9 mouse cellular contexts compared by ENCODE assay signal in the genomic region with DNA sequence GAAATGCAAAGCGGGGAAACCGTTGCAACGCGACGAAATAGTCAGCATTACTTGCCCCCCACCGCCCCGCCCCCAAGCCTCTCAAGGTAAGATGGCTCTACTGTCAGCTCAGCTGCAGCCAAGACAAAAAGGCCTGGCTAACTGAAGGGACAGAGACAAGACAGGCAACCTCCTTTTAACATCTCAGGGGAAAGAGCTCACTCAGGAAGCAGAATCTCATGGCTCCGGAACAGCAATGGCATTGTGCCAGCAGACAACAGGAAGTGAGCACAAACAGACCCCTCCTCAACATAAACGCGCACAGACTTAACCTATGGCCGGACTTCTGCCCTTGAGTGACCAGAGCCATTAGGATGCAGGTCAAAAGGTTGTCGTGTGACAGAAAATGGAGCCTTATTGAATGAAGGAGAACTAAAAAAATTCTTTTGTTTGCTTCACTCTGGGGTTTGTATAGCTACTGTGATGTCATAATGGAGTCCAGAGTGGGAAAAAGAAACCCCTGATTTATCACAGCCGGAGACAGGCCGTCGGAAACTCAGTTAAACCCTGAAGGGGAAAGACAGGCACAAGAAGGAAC.
A peak's percentile ranks its signal among the peaks of the same experiment; 100 is the strongest.
DNase-seq lines count a peak whose midpoint lies in the region; ATAC-seq lines count a peak whose summit lies in the region.
"Had no signal": no experiment of that assay in that cellular context is flagged by ENCODE, and none has a peak within 500 bp of the region (broad histone marks: within the 10 kb centered on the region; RNA-seq: fewer than 3 reads in every experiment).

No protein-coding gene starts in this region.

- no peaks in the 10 kb centered on the region for H3K9me3 ChIP-seq in lung, embryonic 16.5 days (ENCODE audit: control insufficient read depth, low read length)
- no peaks in the 10 kb centered on the region for H3K9me3 ChIP-seq in forebrain, embryonic 13.5 days (replicated peaks)
- H3K9me3 ChIP-seq in midbrain, embryonic 15.5 days: no peaks in the 10 kb centered on the region

- peak; percentile 40 for ATAC-seq in lung, embryonic 16.5 days (ENCODE audit: low read depth)
- ATAC-seq in forebrain, embryonic 13.5 days: 0 out of 2 replicates have a peak, but pooled peaks have one; percentile 13
- ATAC-seq in midbrain, embryonic 15.5 days (replicated peaks): peak; percentile 52; the same call in 1 of the 2 replicates

- 22% methylated on average over 15 of the region's 15 CpGs for WGBS in lung, embryonic 16.5 days
- 17% methylated on average over 15 of the region's 15 CpGs for WGBS in forebrain, embryonic 13.5 days
- WGBS in midbrain, embryonic 15.5 days: 16% methylated on average over 15 of the region's 15 CpGs

- H3K4me3 ChIP-seq in lung, embryonic 16.5 days (ENCODE audit: low read length): peak overlapping the region; percentile 6; the same call in 1 of the 2 replicates
- peak overlapping the region; percentile 25 for H3K4me3 ChIP-seq in forebrain, embryonic 13.5 days
- peak overlapping the region; percentile 23 for H3K4me3 ChIP-seq in midbrain, embryonic 15.5 days
- H3K4me3 ChIP-seq: megakaryocyte, embryonic 14.5 days had no signal

- H3K27ac ChIP-seq in lung, embryonic 16.5 days (ENCODE audit: low read length): no peak overlapping the region
- no peak overlapping the region; the same call in 1 of the 2 replicates for H3K27ac ChIP-seq in forebrain, embryonic 13.5 days
- H3K27ac ChIP-seq in midbrain, embryonic 15.5 days: no peak overlapping the region

- H3K4me1 ChIP-seq in lung, embryonic 16.5 days (replicated peaks; ENCODE audit: control insufficient read depth, insufficient read depth, low read length): peaks cover 29% of the 10 kb centered on the region
- peaks cover 35% of the 10 kb centered on the region for H3K4me1 ChIP-seq in forebrain, embryonic 13.5 days
- peaks cover 32% of the 10 kb centered on the region for H3K4me1 ChIP-seq in midbrain, embryonic 15.5 days
- H3K4me1 ChIP-seq: megakaryocyte, embryonic 14.5 days had no signal

- DNase-seq in lung, adult 18-20 months: no peak
- DNase-seq in kidney, postnatal 10 days: peak; percentile 77
- DNase-seq in layer of hippocampus, postnatal 14 days (ENCODE audit: low spot score in 2 of 2): no peak
- no peak for DNase-seq in gastrocnemius, postnatal 4 days (ENCODE audit: low spot score in 2 of 2)
- DNase-seq in layer of hippocampus, adult 8-10 months (ENCODE audit: low spot score in 2 of 2): no peak

- no peak overlapping the region; the same call in 1 of the 2 replicates for H3K9ac ChIP-seq in lung, embryonic 16.5 days (ENCODE audit: low read length)
- H3K9ac ChIP-seq in forebrain, embryonic 13.5 days: peak overlapping the region; percentile 37; the same call in 1 of the 2 replicates
- H3K9ac ChIP-seq in midbrain, embryonic 15.5 days: 0 out of 2 replicates have a peak overlapping the region, but pooled peaks have one; percentile 31

- H3K4me2 ChIP-seq in lung, embryonic 16.5 days (ENCODE audit: low read depth, low read length): peak overlapping the region; percentile 46
- H3K4me2 ChIP-seq in forebrain, embryonic 13.5 days: peak overlapping the region; percentile 54
- H3K4me2 ChIP-seq in midbrain, embryonic 15.5 days: peak overlapping the region; percentile 47

- no peaks in the 10 kb centered on the region for H3K27me3 ChIP-seq in lung, embryonic 16.5 days (ENCODE audit: control insufficient read depth, insufficient read depth, low read depth, low read length)
- H3K27me3 ChIP-seq in forebrain, embryonic 13.5 days: peaks cover 20% of the 10 kb centered on the region
- no peaks in the 10 kb centered on the region; the same call in 1 of the 2 replicates for H3K27me3 ChIP-seq in midbrain, embryonic 15.5 days (replicated peaks)
- H3K27me3 ChIP-seq: megakaryocyte, embryonic 14.5 days had no signal

- H3K36me3 ChIP-seq in lung, embryonic 16.5 days (ENCODE audit: control insufficient read depth, insufficient read depth, low read length): no peaks in the 10 kb centered on the region
- no peaks in the 10 kb centered on the region for H3K36me3 ChIP-seq in forebrain, embryonic 13.5 days (ENCODE audit: poor library complexity, severe bottlenecking)
- no peaks in the 10 kb centered on the region for H3K36me3 ChIP-seq in midbrain, embryonic 15.5 days (replicated peaks)
